Mouse (Mus musculus) kidney, postnatal 25 days (tissue): ENCODE measurements around the gene Ube2cbp.

Source experiments
- DNase-seq, 2 experiments: peaks; one replicate each; pipeline ENCODE4 v3.0.0; 2021; ENCODE audit warnings: mixed read lengths in 2 of 2

Gene Ube2cbp

DNA sequence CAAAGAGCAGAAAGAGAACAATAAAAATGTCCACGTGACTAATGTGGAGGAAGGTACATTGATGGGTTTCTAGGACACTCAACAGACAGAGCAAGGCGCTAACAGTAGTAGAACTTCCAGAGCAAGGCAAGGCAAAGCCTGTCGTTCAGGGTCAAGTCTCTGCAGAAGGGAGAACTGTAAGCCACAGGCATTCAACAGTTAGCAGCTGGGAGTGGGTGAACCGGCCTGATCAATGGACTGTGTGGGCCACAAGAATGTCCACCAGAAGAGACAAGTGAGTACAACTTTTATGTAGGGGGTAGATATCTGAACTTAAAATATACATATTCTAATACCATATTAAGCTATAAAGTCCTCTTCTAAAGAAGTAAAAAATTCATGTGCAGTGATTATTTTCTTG lies 41.4 kb downstream of the Ube2cbp start:
- no peak for DNase-seq

DNA sequence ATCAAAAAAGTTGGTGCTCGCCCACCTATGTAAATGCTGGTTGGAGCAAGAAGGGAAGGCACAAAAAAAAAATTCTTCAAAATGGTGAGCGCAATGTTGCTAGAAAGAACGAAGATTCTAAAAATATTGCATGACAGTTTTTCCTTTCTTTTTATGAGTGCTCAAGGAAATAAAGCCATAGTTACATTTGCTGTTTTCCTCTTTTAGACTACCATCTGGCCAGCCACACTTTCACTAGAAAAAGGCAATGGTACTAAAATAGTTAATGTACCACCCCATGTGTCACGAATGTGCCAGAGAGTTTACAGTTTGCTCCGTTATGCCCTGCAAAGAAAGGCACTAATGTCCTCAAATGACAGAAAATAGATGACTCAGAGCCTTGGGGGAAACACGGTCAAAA lies 45.4 kb downstream of the Ube2cbp start:
- no peak for DNase-seq

DNA sequence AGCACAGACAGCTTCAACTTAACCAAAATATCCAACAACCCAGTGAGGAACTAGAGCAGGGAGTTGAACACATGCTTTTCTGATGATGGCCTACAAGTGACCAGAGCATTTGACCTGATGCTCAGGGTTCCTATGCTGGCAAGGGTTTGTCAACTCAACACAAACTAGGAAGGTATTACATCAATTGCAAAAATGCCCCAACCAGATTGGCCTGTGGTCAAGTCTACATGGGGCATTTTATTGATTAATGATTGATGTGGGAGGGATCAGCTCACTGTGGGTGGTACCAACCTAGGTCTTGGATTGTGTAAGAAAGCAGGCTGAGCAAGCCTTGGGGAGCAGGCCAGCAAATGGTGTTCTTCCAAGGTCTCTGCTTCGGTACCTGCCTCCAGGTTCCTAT lies 46.8 kb downstream of the Ube2cbp start:
- no peak for DNase-seq

DNA sequence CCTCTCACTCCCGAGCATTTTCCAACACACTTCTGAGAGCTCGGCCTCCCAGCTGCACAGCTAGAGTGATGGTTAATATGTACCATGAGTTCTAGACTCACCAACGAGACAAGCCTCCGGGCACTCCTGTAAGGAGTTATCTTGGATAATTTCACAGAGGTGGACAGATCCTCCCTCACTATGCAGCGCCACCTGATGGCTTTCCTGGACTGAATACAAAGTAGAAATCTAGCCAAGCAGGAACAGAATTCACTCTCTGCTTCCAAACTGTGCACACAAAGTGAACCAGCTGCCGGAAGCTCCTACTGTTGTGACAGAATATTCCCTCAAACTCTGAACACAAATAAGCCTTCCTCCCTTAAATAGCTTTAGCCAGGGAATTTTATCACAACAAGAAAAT lies 69.0 kb downstream of the Ube2cbp start:
- DNase-seq, result peak; percentile 20 to 33

DNA sequence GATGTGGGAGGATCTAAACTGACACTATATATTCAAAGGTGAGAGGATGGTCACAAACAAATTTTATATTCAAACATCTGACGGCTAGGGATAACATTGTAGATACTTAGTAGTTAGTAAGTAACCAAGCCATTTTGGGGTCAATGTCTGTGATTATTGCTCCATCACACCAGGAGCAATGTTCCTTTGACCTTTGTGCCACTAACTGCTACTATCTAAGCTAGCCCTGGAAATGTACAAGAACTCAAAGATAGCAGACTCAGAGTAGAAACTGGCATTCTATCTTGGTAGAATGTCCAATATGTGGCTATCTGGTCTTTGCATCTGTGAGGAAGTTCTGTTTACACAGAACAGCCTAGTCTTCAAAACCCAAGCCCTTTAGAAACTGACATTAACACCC lies 69.7 kb downstream of the Ube2cbp start:
- no peak for DNase-seq

DNA sequence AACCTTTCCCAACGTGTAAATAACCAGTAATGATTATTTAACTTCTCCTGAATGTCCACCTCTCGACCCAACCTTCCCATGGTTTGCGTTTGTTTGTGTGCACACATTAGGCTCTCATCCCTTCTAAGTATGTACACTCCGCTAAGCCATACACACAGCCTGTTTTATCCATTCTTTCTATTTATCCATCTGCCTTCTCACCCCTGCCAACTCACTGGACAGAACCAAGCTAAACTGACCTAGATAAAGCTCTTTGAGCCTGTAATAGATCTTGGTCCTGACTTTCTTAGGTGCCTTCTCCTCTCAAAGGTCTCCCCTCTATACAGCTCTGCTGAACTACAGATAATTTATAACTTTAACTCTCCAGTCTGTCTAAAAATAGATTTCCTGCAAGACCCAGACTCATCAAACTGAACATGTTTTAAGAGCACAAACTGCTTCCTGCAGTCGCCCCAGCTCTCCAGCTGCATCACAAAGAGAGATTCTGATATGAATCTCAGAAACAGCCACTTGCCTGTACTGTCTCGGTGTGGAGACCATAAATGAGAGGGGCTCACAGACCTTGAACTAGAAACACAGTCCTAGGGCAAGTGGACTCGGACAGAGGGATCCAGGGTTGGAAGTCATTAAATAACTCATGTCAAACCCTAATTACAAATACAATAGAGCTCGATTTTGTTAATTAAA lies 71.0 kb downstream of the Ube2cbp start:
- no peak for DNase-seq

DNA sequence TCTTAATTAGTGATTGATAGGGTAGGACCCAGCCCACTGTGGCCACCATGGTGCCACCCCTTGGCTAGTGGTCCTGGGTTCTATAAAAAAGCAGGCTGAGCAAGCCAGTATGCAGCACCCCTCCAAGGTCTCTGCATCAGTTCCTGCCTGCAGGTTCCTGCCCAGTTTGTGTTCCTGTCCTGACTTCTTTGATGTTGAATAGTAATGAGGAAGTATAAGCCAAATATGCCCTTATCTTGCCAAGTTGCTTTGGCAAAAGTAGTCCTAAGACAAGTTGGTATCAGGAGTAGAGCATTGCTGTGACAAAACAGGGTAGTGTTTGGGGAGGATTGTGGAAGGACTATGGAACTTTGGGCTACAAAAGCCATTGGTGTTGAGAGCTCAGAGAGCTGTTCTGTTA lies 73.3 kb downstream of the Ube2cbp start:
- DNase-seq, result no peak

DNA sequence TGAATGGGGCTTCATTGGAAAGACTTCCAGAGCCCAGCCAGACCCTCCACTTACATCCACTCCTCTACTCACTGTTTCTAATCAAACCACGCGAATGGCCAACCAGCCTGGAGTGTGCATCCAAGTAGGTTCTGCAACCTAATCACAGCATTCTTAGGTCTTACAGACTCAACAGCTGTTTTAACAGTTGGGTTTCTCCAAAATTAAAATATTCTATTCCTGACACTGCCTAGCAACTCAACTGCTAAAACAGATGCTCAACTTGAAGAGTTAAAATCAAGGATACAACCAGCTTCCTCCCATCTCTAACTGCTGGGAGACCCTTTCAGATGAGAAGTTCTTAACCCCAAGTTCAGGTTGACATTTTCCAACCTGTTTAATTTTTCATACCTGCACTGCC lies 74.0 kb downstream of the Ube2cbp start:
- no peak for DNase-seq

DNA sequence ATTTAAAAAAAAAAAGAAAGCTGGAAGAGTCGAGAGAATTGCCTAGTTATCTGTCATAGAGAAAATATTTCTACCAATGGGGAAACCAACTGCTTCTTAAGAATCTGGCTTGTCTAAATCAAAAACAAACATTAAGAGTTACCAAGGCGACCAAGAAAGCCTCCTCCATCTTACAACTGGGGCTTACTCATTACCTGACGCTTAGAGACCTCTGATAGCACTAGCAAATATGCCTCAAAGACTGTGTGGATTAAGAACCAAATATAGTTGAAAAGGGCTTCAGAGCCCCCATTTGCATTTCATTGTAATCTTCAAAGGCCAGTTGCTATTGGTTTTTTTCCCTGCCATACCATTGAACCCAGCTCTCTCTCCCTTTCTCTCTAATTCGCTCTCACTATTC lies 76.2 kb downstream of the Ube2cbp start:
- DNase-seq, result no peak

DNA sequence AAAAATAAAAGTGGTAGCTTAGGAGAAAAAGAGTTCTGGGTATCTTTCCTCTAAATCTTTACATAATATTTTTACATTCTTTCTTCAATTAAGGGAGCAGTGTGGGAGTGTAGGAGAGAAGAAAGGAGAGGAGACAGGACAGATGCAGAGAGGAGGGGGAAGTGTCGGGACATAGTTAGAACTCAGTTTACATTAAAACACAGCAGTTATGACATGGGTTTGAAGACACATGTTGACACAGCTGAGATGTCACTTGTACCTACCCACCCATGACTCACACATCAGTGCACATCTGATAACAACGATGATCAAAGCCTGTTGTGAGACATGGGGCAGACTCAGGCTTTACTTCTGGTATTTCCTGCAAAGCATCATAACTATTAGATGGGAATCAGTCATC lies 87.8 kb downstream of the Ube2cbp start:
- DNase-seq, result no peak

DNA sequence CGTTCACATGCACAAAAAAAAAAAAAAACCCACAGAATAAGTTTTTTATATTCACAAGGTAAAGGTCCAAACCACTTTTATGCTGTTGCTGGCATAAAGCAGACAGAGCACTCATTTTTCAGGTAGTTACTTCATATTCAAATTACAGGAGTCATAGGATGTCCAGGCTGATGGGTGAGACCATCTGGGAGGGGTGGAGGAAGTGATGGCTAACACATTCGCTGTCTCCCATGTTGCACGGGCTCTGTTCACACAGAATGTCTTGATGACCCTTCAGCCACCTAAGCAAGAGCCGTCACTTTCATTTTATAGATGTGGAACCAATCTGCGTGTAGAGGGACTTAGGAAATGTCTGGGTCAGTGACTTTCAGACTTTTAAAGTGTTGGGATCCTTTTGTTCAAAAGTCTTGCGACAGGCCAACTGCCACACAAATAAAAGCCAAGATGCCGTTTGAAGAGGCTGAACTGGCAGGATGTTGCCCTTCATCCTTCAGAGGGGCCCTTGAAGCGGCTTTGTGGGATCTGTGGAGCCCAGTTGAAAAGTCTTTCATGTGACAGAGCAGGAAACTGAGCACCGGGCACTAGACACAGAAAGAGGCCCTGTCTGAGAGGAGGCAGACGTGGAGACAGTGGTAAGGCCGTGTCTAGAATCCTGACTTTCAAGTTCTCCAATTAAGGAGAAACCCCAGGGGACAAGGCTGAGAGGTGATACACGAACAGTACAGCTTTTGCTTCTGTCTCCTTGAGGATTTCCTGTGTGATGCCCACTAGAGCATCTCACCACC lies 91.8 kb downstream of the Ube2cbp start:
- no peak for DNase-seq

DNA sequence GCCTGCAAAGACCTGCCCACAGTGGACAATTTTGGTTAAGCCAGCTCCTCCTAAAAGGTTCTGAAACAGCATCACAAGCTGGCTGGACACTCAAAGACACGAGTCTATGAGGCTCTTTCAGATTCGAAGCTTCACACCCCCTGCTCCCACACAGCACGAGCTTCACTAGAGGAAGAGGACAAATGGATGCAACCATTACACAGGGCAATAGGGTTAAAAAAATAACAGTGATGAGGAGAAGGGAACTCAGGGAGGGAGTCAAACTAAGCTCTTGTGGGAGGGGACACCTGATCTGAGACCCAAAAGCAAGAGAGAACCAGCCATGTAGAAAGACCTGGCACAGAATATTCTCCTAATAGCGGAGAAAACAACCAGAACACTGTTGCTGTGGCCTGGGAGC lies 95.5 kb downstream of the Ube2cbp start:
- DNase-seq, result no peak

DNA sequence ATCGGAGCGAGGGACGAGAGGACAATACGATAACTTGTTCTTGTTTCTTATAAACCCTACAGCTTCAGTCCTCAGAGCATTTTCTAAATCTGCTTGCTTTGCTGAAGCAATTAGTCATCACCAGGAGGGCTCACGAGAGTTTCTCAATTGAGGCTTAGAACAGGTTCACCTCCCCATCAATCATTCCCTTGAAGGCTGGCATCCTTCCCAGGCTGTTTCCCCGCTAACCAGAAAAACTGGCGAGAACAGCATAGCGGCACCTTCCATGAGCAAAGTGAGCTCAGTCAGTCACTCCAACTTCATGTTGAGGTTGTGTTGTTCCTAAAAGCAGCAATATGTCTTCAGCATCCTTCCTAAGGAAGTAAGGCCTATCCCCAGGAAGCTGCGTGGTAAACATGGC lies 104.2 kb downstream of the Ube2cbp start:
- peak; percentile 73 for DNase-seq

DNA sequence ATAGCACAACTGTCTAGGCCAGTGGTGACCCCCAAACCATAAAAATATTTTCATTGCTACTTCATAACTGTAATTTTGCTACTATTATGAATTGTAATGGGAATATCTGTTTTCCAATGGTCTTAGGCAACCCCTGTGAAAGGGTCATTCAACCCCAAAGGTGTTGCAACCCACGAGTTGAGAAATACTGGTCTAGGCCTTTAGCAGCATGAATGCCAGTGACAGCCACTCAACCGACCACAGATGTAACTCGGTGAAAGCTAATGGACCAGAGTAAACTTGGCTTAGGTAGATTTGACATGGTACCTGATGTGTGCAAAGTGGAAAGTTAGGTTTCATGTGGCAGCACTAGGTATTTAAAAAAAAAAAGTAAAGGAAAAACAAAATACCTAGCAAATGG lies 108.9 kb downstream of the Ube2cbp start:
- DNase-seq, result no peak

DNA sequence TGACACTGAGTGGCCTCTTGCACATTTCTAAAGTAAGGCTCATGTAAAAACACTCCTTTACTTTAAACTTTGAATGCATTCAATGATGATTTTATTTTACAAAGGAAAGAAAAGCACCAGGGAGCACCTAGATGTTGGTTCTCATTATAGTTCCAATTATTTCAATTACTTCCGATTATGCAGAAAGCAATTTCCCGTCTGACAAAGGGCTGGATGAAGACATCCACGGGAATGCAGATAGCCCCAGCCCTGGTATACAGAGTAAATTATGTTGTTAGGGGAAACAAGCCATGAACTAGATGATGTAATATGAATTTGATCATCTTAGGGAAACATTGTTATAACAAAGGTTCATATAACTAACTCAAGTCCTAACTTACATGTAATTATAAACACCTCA lies 113.3 kb downstream of the Ube2cbp start:
- DNase-seq, result no peak

DNA sequence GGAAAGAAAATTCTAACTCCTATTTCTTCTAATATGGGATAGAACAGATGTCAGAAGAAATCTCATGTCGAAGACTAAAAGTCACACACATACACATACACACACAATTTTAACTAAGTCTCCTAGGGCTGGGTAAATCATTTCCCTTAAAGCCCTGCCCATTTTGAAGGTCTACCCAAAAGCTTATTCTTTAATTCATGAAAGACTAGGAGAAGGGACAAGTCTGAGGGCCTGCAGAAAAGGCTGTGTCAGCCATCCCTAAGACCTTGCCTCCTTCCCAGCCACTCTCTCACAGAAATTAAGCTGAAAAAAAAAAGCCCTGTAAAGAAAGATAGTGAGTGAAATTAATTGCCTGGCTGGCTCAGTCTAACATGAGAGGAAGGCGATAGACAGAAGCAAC lies 128.0 kb downstream of the Ube2cbp start:
- DNase-seq, result peak; percentile 15 to 49

DNA sequence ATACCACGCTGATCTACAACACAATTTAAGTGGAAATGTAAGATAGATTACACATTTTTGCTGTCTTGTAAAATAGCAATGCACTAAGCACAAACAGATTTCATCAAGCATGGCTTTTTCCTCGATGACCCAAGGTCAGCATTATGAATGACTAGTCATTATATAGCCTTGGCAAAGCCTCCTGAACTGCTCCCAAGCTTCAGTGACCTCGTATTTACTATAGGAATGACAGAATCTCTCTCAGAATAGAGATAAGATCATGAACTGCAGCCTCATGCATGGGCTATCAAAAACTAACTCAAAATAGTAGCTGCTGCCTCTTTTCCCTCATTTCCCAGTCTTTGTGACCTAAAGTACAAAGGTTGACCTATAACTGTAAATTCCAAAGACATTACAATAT lies 128.4 kb downstream of the Ube2cbp start:
- no peak for DNase-seq

DNA sequence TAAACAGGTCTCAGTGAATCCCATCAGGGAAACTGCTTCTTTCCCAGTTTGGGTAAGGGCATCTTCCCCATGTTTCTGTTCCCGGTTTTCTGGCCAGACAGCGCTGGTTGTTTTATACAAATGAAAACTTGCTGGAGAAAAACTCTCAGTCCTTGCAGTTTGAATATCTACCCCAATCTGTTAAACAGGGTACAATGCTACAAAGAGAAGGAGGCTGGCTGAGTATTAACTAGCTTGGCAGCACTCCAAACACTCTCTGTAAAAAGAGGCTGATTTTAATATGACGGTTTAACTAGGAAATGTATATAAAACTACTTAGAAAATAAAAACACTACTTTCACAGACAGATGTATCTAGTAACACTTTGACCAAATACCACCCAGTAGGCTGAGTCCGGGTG lies 129.2 kb downstream of the Ube2cbp start:
- peak in 1 of 2 experiments; percentile 59 for DNase-seq

DNA sequence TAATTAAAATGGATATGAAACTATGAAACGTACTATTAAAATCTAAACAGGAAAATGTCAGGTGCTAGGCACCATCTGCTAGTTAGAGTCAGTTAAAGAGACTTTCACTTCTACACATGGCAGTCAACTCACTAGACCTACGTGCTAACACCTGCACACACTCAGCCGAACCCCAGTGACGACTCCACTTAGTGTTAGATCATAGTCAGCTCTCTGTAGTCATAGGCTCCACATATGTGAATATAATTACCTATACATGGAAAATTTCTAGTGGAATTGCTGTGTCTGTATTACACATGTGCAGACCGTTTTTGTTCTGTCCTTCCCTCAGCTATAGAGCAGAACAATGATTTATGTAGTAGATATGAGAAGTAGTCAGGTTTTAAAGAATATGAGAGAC lies 130.4 kb downstream of the Ube2cbp start:
- no peak for DNase-seq

DNA sequence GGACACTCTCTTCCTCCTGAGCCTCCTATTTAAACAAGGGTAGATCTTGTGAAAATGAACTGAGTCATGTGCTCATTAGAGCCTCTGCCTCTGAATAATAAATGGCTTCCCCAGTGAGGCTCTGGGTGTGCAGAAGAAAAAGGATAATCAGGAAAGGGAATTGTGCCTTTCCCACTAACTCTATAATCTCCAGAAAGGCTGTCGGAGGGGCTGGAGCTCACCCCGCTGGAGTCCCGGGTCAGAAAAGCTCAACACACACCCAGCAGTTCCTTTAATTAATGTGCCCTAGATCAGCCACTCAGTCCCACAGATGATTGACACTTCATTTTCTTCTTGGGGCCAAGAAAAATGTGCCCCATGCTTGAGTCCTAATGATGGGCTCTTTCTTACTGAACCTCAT lies 134.2 kb downstream of the Ube2cbp start:
- no peak for DNase-seq

DNA sequence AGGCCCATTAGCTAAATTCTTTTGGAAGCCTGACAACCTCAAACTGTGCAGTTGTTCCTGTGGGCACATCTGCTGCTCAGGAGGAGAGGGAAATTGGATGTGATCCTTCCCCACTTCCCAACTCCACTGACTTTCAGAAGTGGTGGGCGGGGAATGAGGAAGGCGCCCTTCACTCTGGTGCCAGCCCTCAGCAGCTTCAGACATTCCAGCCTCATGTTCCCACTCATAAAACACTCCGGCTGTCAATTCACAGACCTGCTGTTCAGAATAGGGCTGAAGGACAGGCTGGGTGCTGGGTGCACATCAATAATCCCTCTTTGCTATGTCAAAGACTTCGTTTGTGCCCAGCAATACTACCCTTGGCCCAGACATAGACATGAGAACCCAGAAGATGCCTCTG lies 136.5 kb downstream of the Ube2cbp start:
- DNase-seq, result no peak

DNA sequence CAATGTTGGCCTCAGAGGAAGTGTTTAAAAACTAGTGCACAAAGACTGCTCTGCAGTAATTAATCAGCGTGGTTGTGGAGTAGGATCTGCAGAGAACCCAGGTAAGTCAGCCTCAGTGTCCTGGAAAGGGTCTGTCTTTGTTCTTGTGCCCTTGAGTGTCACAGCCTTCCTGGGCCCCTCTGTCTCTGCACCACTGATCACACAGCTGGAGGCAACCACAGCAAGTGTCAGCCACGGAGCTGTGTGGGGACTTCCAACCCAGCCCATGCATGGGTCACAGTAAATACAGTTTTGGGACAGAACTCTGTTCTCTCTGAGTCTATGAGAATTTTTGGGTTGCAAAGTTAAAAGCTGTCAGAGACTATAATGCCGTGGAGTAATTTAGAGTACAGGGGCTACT lies 137.4 kb downstream of the Ube2cbp start:
- DNase-seq, result no peak

DNA sequence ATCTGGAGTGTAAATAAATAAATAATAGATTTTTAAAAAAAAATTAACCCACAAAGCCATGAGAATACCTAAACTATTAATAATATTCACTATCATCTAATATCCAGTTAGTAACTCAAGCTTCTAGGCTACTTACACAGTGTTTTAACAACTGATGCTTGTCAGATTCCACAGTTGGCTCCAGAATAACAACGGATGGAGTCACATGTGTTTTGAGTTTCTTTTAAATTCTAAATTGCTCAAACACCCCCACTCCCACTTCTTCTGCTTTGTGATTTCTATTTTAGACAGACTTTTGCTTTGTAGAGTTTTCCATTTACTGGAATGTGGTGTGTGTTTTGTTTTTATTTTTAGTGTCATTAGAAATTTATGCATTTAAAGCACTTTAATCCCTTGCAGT lies 140.0 kb downstream of the Ube2cbp start:
- DNase-seq, result no peak

DNA sequence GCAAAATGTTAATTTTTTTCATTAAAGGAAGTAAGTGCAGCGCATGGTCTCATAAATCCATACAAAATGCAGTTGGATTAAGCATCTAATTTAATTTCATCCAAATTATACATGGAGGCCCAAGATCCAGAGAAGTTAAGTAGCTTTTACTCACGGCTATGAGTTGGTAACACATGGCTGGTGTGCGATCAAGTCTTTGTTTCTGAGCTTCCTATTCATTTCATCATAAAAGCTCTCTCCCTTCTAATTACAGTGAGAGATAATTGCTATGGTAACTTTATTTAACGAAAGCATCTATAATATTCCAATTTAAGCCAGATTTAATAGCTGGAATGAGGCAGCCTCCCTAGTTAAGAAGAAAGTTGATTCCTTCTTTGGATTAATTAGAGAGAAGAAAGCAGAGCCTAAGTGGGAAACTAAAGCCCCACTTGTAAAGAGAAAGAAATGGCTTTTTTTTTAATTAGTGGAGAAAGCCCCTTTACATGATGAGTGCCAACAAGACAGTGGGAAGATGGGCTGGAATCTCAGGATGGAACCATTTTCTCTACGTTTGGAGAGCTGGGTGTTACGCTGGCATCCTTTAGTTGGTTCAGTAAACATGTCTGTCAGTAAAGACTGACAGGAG lies 145.1 kb downstream of the Ube2cbp start:
- no peak for DNase-seq
